Mouse (Mus musculus) CD4-positive, CD25-positive, alpha-beta regulatory T cell, adult 2 months (primary cell): Measurements from ENCODE around the gene Cd80.

ENCODE experiments used
- DNase-seq: peaks from one replicate; pipeline ENCODE4 v3.0.0-alpha.2; 2012; ENCODE audit warnings: low read depth, low spot score

The Cd80 gene

GRCm38 (mm10) chr16:38448458-38448857 lies 6.9 kb upstream of the Cd80 start:
- no peak for DNase-seq

GRCm38 (mm10) chr16:38450707-38451106 lies 4.7 kb upstream of the Cd80 start:
- DNase-seq, result no peak

- DNase-seq, result no peak
Observed at GRCm38 (mm10) chr16:38451421-38452205, 3.7 kb upstream of the Cd80 start.

GRCm38 (mm10) chr16:38452442-38453202 lies 2.7 kb upstream of the Cd80 start, which contains the start of gene Adprh:
Adprh (minus strand) TSS chr16:38452703.
- DNase-seq, result peak; percentile 86

GRCm38 (mm10) chr16:38453203-38453553 lies 2.2 kb upstream of the Cd80 start:
- DNase-seq, result no peak

GRCm38 (mm10) chr16:38453952-38454351 lies 1.4 kb upstream of the Cd80 start:
- DNase-seq, result no peak

GRCm38 (mm10) chr16:38454533-38455254 lies 667 bp upstream of the Cd80 start:
- no peak for DNase-seq

GRCm38 (mm10) chr16:38456812-38457567 lies 1.6 kb downstream of the Cd80 start:
- peak; percentile 42 for DNase-seq

- DNase-seq, result peak; percentile 45
Observed at GRCm38 (mm10) chr16:38458600-38459280, 3.4 kb downstream of the Cd80 start.

GRCm38 (mm10) chr16:38459990-38460389 lies 4.6 kb downstream of the Cd80 start:
- DNase-seq, result no peak

GRCm38 (mm10) chr16:38461749-38462148 lies 6.4 kb downstream of the Cd80 start:
- no peak for DNase-seq

- DNase-seq, result no peak
Observed at GRCm38 (mm10) chr16:38462161-38462560, 6.8 kb downstream of the Cd80 start.

GRCm38 (mm10) chr16:38463305-38463704 lies 7.9 kb downstream of the Cd80 start:
- DNase-seq, result no peak

- no peak for DNase-seq
Observed at GRCm38 (mm10) chr16:38466089-38466488, 10.7 kb downstream of the Cd80 start.

GRCm38 (mm10) chr16:38467091-38467916 lies 11.9 kb downstream of the Cd80 start:
- no peak for DNase-seq

GRCm38 (mm10) chr16:38467917-38468705 lies 12.8 kb downstream of the Cd80 start:
- DNase-seq, result no peak

- no peak for DNase-seq
Observed at GRCm38 (mm10) chr16:38468706-38469018, 13.3 kb downstream of the Cd80 start.

- no peak for DNase-seq
Observed at GRCm38 (mm10) chr16:38469437-38469836, 14.1 kb downstream of the Cd80 start.
